Mouse (Mus musculus): ENCODE measurements around the gene Gm11034. TPM values are rescaled to one million over a fixed set of nuclear protein-coding genes. Genes with fewer than 3 reads are reported as not detected.

Gene Gm11034
- not detected in 2 replicates for polyA plus RNA-seq (2012; rRNA removed)

- Histone ChIP-seq H3K27me3 (ENCODE audit: control insufficient read depth, insufficient read depth, low read length) (no peaks in the 10 kb centered on the region), H3K27ac (ENCODE audit: insufficient read depth, low read length) (no peak within 1 kb of the TSS), H3K4me3 (ENCODE audit: extremely low read depth, insufficient read depth, insufficient read length) (no peak within 1 kb of the TSS), H3K4me1 (ENCODE audit: control insufficient read depth, insufficient read depth, insufficient read length) (peaks cover 25% of the 10 kb centered on the region), H3K36me3 (ENCODE audit: control insufficient read depth, insufficient read depth, low read length) (no peaks in the 10 kb centered on the region)
- WGBS: 77% methylated on average over 4 of the region's 4 CpGs
- no peak for TF ChIP-seq POLR2A (IDR thresholded peaks at IDR 0.05; ENCODE audit: low read depth, low read length)
- DNase-seq (ENCODE audit: low read depth in 1 of 2, low spot score in 2 of 2): no peak
Measured at GRCm38 (mm10) chr8:72213536-72213935, at the start of gene Gm11034. Gm11034 (minus strand) TSS chr8:72213636.

- Histone ChIP-seq H3K27me3 (ENCODE audit: control insufficient read depth, insufficient read depth, low read length) (no peaks in the 10 kb centered on the region), H3K27ac (ENCODE audit: insufficient read depth, low read length) (no peak overlapping the region), H3K4me3 (ENCODE audit: extremely low read depth, insufficient read depth, insufficient read length) (no peak overlapping the region), H3K4me1 (ENCODE audit: control insufficient read depth, insufficient read depth, insufficient read length) (peaks cover 24% of the 10 kb centered on the region; the same call in 1 of the 2 replicates), H3K36me3 (ENCODE audit: control insufficient read depth, insufficient read depth, low read length) (no peaks in the 10 kb centered on the region)
- 92% methylated on average over 2 of the region's 2 CpGs for WGBS
- no peak for DNase-seq (ENCODE audit: low read depth in 1 of 2, low spot score in 2 of 2)
- no peak for TF ChIP-seq POLR2A (IDR thresholded peaks at IDR 0.05; ENCODE audit: low read depth, low read length)
Measured at GRCm38 (mm10) chr8:72262756-72263155, 49.3 kb upstream of the Gm11034 start.

- H3K27ac ChIP-seq (ENCODE audit: insufficient read depth, low read length): no peak overlapping the region
- no peak for DNase-seq (ENCODE audit: low read depth in 1 of 2, low spot score in 2 of 2)
- H3K4me1 ChIP-seq (ENCODE audit: control insufficient read depth, insufficient read depth, insufficient read length): peaks cover 20% of the 10 kb centered on the region; the same call in 1 of the 2 replicates
- no peak for TF ChIP-seq CTCF (IDR thresholded peaks at IDR 0.05; ENCODE audit: extremely low read depth, insufficient read depth, insufficient read length, insufficient replicate concordance)
- 84% methylated on average over 5 of the region's 5 CpGs for WGBS
- 0 out of 2 replicates have a peak, but pooled peaks cover 1% of the 10 kb centered on the region for H3K36me3 ChIP-seq (ENCODE audit: control insufficient read depth, insufficient read depth, low read length)
- H3K27me3 ChIP-seq (ENCODE audit: control insufficient read depth, insufficient read depth, low read length): no peaks in the 10 kb centered on the region
- H3K4me3 ChIP-seq (ENCODE audit: extremely low read depth, insufficient read depth, insufficient read length): no peak overlapping the region
Measured at GRCm38 (mm10) chr8:72261872-72262271, 48.4 kb upstream of the Gm11034 start.

GRCm38 (mm10) chr8:72261431-72261830 lies 48.0 kb upstream of the Gm11034 start:
- TF ChIP-seq CTCF (IDR thresholded peaks at IDR 0.05; ENCODE audit: extremely low read depth, insufficient read depth, insufficient read length, insufficient replicate concordance) (no peak), POLR2A (IDR thresholded peaks at IDR 0.05; ENCODE audit: low read depth, low read length) (no peak)
- no peak overlapping the region for H3K27ac ChIP-seq (ENCODE audit: insufficient read depth, low read length)
- peaks cover 17% of the 10 kb centered on the region; the same call in 1 of the 2 replicates for H3K4me1 ChIP-seq (ENCODE audit: control insufficient read depth, insufficient read depth, insufficient read length)
- H3K4me3 ChIP-seq (ENCODE audit: extremely low read depth, insufficient read depth, insufficient read length): no peak overlapping the region
- peaks cover 3% of the 10 kb centered on the region; the same call in 1 of the 2 replicates for H3K36me3 ChIP-seq (ENCODE audit: control insufficient read depth, insufficient read depth, low read length)
- DNase-seq (ENCODE audit: low read depth in 1 of 2, low spot score in 2 of 2): no peak
- H3K27me3 ChIP-seq (ENCODE audit: control insufficient read depth, insufficient read depth, low read length): no peaks in the 10 kb centered on the region

GRCm38 (mm10) chr8:72261019-72261418 lies 47.6 kb upstream of the Gm11034 start:
- H3K4me3 ChIP-seq (ENCODE audit: extremely low read depth, insufficient read depth, insufficient read length): no peak overlapping the region
- H3K36me3 ChIP-seq (ENCODE audit: control insufficient read depth, insufficient read depth, low read length): peaks cover 3% of the 10 kb centered on the region; the same call in 1 of the 2 replicates
- no peaks in the 10 kb centered on the region for H3K27me3 ChIP-seq (ENCODE audit: control insufficient read depth, insufficient read depth, low read length)
- TF ChIP-seq CTCF (IDR thresholded peaks at IDR 0.05; ENCODE audit: extremely low read depth, insufficient read depth, insufficient read length, insufficient replicate concordance) (peak; percentile 80; the same call in 1 of the 2 replicates), POLR2A (IDR thresholded peaks at IDR 0.05; ENCODE audit: low read depth, low read length) (no peak)
- peak overlapping the region; percentile 76 for H3K27ac ChIP-seq (ENCODE audit: insufficient read depth, low read length)
- DNase-seq (ENCODE audit: low read depth in 1 of 2, low spot score in 2 of 2): peak; percentile 78 to 82
- WGBS: 11% methylated on average over 2 of the region's 2 CpGs
- H3K4me1 ChIP-seq (ENCODE audit: control insufficient read depth, insufficient read depth, insufficient read length): peaks cover 17% of the 10 kb centered on the region; the same call in 1 of the 2 replicates

GRCm38 (mm10) chr8:72260585-72260984 lies 47.1 kb upstream of the Gm11034 start:
- H3K27ac ChIP-seq (ENCODE audit: insufficient read depth, low read length): peak overlapping the region; percentile 76
- H3K4me3 ChIP-seq (ENCODE audit: extremely low read depth, insufficient read depth, insufficient read length): no peak overlapping the region
- TF ChIP-seq CTCF (IDR thresholded peaks at IDR 0.05; ENCODE audit: extremely low read depth, insufficient read depth, insufficient read length, insufficient replicate concordance) (no peak), POLR2A (IDR thresholded peaks at IDR 0.05; ENCODE audit: low read depth, low read length) (no peak)
- peak in 1 of 2 experiments; percentile 38 for DNase-seq (ENCODE audit: low read depth in 1 of 2, low spot score in 2 of 2)
- H3K4me1 ChIP-seq (ENCODE audit: control insufficient read depth, insufficient read depth, insufficient read length): peaks cover 17% of the 10 kb centered on the region; the same call in 1 of the 2 replicates
- 32% methylated on average over 4 of the region's 4 CpGs for WGBS
- peaks cover 3% of the 10 kb centered on the region; the same call in 1 of the 2 replicates for H3K36me3 ChIP-seq (ENCODE audit: control insufficient read depth, insufficient read depth, low read length)
- H3K27me3 ChIP-seq (ENCODE audit: control insufficient read depth, insufficient read depth, low read length): no peaks in the 10 kb centered on the region

- no peak overlapping the region for H3K4me3 ChIP-seq (ENCODE audit: extremely low read depth, insufficient read depth, insufficient read length)
- no peak overlapping the region for H3K27ac ChIP-seq (ENCODE audit: insufficient read depth, low read length)
- WGBS: 85% methylated on average over 2 of the region's 2 CpGs
- DNase-seq (ENCODE audit: low read depth in 1 of 2, low spot score in 2 of 2): no peak
- peaks cover 9% of the 10 kb centered on the region; the same call in 1 of the 2 replicates for H3K36me3 ChIP-seq (ENCODE audit: control insufficient read depth, insufficient read depth, low read length)
- no peaks in the 10 kb centered on the region for H3K27me3 ChIP-seq (ENCODE audit: control insufficient read depth, insufficient read depth, low read length)
- TF ChIP-seq POLR2A (IDR thresholded peaks at IDR 0.05; ENCODE audit: low read depth, low read length) (no peak), CTCF (IDR thresholded peaks at IDR 0.05; ENCODE audit: extremely low read depth, insufficient read depth, insufficient read length, insufficient replicate concordance) (no peak)
- H3K4me1 ChIP-seq (ENCODE audit: control insufficient read depth, insufficient read depth, insufficient read length): peaks cover 13% of the 10 kb centered on the region; the same call in 1 of the 2 replicates
Measured at GRCm38 (mm10) chr8:72259862-72260261, 46.4 kb upstream of the Gm11034 start.

Measured in spleen, adult 2 months (tissue).